Mouse (Mus musculus): ENCODE measurements around the gene Kpna2. TPM values are rescaled to one million over a fixed set of nuclear protein-coding genes. Genes with fewer than 3 reads are reported as not detected.
A peak's percentile ranks its signal among the peaks of the same experiment; 100 is the strongest.
"Not testable (repeated sequence)": the region's sequence is repeated elsewhere in the genome, so short reads cannot be mapped to it uniquely, and the experiment has no call there.

Gene Kpna2
- polyA plus RNA-seq, 1 experiment = 150 TPM

DNA sequence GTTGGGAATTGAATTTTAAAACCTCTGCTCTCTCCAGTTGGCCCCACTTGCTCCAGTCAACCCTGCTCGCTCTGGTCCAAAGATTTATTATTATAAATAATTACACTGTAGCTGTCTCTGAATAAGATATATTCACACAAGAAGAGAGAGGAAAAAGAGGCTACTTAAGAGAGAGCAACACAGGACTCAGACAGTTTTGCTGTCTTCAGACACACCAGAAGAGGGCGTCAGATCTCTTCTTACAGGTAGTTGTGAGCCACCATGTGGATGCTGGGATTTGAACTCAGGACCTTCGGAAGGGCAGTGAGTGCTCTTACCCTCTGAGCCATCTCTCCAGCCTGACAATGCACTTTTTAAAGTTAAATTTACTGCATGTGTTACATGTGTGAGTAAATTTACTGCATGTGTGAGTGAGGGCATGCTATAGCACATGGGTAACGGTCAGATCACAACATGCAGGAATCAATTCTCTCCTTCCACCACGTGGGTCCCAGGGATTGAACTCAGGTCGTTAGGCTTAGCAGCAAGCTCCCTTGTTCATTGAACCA lies 18.1 kb upstream of the Kpna2 start:
- no peak for TF ChIP-seq POLR2A (IDR thresholded peaks at IDR 0.05; ENCODE audit: control insufficient read depth, low read depth, low read length)
- TF ChIP-seq CTCF (IDR thresholded peaks at IDR 0.05; ENCODE audit: control insufficient read depth, insufficient read depth, insufficient replicate concordance, low read depth, low read length) = no peak
- no peak overlapping the region for H3K27ac ChIP-seq (ENCODE audit: control insufficient read depth, insufficient read depth, low read depth, low read length)
- H3K36me3 ChIP-seq (ENCODE audit: control insufficient read depth, insufficient read depth, low read length) = no peaks in the 10 kb centered on the region
- H3K27me3 ChIP-seq (ENCODE audit: control insufficient read depth, insufficient read depth, low read length) = no peaks in the 10 kb centered on the region
- no peak overlapping the region for H3K4me3 ChIP-seq (ENCODE audit: control insufficient read depth, low read depth, low read length)
- peaks cover 7% of the 10 kb centered on the region for H3K4me1 ChIP-seq (ENCODE audit: control insufficient read depth, insufficient read depth, low read length)

GRCm38 (mm10) chr11:107016893-107017292 lies 17.6 kb upstream of the Kpna2 start:
- TF ChIP-seq POLR2A (IDR thresholded peaks at IDR 0.05; ENCODE audit: control insufficient read depth, low read depth, low read length) (no peak), CTCF (IDR thresholded peaks at IDR 0.05; ENCODE audit: control insufficient read depth, insufficient read depth, insufficient replicate concordance, low read depth, low read length) (no peak)
- H3K4me1 ChIP-seq (ENCODE audit: control insufficient read depth, insufficient read depth, low read length) = peaks cover 10% of the 10 kb centered on the region
- no peaks in the 10 kb centered on the region for H3K27me3 ChIP-seq (ENCODE audit: control insufficient read depth, insufficient read depth, low read length)
- no peak overlapping the region for H3K4me3 ChIP-seq (ENCODE audit: control insufficient read depth, low read depth, low read length)
- no peaks in the 10 kb centered on the region for H3K36me3 ChIP-seq (ENCODE audit: control insufficient read depth, insufficient read depth, low read length)
- no peak overlapping the region for H3K27ac ChIP-seq (ENCODE audit: control insufficient read depth, insufficient read depth, low read depth, low read length)

DNA sequence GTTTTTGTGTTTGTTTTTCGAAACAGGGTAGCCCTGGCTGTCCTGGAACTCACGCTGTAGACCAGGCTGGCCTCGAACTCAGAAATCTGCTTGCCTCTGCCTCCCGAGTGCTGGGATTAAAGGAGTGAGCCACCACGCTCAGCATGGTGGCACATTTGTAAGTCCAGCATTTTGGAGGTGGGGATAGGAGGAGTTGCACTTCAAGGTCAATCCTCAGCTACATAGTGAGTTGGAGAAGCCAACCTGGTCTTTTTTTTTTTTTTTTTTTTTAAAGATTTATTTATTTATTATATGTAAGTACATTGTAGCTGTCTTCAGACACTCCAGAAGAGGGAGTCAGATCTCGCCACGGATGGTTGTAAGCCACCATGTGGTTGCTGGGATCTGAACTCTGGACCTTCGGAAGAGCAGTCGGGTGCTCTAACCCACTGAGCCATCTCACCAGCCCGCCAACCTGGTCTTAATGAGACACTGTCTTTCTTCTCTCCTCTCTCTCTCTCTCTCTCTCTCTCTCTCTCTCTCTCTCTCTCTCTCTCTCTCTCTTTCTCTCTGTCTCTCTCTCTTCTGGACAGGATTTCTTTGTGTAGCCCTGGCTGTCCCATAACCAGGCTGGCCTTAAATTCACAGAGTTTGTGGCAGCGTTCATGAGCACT lies 16.3 kb upstream of the Kpna2 start:
- H3K27me3 ChIP-seq (ENCODE audit: control insufficient read depth, insufficient read depth, low read length); H3K4me3 ChIP-seq (ENCODE audit: control insufficient read depth, low read depth, low read length); H3K36me3 ChIP-seq (ENCODE audit: control insufficient read depth, insufficient read depth, low read length); H3K27ac ChIP-seq (ENCODE audit: control insufficient read depth, insufficient read depth, low read depth, low read length): not testable (repeated sequence)
- peaks cover 16% of the 10 kb centered on the region for H3K4me1 ChIP-seq (ENCODE audit: control insufficient read depth, insufficient read depth, low read length)

DNA sequence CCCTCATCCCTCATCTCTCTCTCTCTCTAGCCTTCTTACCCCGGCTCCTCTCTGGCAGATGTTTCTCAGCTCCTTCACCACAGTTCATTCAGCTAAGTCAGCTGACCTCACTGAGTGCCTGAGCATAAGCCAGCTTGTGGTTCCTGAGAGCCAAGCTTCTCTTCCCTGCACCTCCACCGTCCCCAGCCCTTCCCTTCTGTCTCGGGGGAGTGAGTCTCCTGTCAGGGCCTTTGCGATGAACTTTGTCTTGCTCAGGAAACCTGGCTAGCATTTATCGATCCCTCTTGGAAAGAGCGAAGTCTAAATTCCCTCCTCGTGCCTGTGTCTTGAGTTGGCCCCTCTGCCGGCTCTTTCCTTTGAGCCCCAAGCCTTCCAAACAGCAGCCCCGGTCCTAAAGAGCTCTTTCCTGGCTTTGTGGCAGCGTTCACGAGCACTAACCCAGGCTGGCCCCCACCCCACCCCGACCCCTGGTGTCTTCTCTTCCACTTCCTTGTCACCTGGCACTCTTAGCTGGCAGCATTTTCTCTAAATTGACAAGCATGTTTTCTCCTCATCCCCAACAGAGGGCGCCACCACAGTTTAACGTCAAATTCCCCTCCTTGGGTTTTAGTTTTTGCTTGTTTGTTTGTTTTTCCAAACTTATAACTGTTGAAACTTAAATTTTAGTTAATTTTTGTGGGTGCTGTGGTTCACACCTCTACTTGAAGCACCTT lies 15.4 kb upstream of the Kpna2 start:
- H3K4me3 ChIP-seq (ENCODE audit: control insufficient read depth, low read depth, low read length) = peak overlapping the region; percentile 35
- H3K27me3 ChIP-seq (ENCODE audit: control insufficient read depth, insufficient read depth, low read length) = no peaks in the 10 kb centered on the region
- TF ChIP-seq CTCF (IDR thresholded peaks at IDR 0.05; ENCODE audit: control insufficient read depth, insufficient read depth, insufficient replicate concordance, low read depth, low read length) (no peak), POLR2A (IDR thresholded peaks at IDR 0.05; ENCODE audit: control insufficient read depth, low read depth, low read length) (no peak)
- H3K27ac ChIP-seq (ENCODE audit: control insufficient read depth, insufficient read depth, low read depth, low read length) = no peak overlapping the region
- peaks cover 16% of the 10 kb centered on the region for H3K4me1 ChIP-seq (ENCODE audit: control insufficient read depth, insufficient read depth, low read length)
- H3K36me3 ChIP-seq (ENCODE audit: control insufficient read depth, insufficient read depth, low read length) = no peaks in the 10 kb centered on the region

DNA sequence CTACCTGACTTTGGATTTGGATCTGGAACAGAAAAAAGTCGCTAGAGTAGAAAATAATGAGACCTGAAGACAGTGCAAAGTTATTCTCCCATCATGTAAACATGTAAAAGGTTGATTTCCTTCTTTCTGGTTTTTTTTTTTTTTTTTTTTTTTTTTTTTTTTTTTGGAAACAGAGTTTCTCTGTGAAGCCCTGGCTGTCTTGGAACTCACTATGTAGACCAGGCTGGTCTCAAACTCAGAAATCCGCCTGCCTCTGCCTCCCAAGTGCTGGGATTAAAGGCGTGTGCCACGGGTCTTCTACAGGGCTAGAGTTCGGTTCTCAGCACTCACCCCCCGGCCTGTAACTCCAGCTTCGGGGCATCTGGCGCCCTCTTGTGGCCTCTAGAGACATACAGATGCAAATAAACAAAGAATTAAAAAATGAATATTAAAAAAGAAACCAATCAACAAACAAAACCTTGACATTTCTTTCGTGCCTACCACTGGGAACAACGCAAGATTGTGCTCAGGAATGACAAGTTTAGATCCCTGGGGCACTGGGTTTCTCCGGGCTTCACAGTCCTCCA lies 14.8 kb upstream of the Kpna2 start:
- TF ChIP-seq CTCF (IDR thresholded peaks at IDR 0.05; ENCODE audit: control insufficient read depth, insufficient read depth, insufficient replicate concordance, low read depth, low read length) (peak; percentile 35; the same call in 1 of the 2 replicates), POLR2A (IDR thresholded peaks at IDR 0.05; ENCODE audit: control insufficient read depth, low read depth, low read length) (no peak)
- H3K27me3 ChIP-seq (ENCODE audit: control insufficient read depth, insufficient read depth, low read length) = no peaks in the 10 kb centered on the region
- H3K27ac ChIP-seq (ENCODE audit: control insufficient read depth, insufficient read depth, low read depth, low read length) = no peak overlapping the region
- no peaks in the 10 kb centered on the region for H3K36me3 ChIP-seq (ENCODE audit: control insufficient read depth, insufficient read depth, low read length)
- H3K4me3 ChIP-seq (ENCODE audit: control insufficient read depth, low read depth, low read length) = peak overlapping the region; percentile 35
- peaks cover 16% of the 10 kb centered on the region for H3K4me1 ChIP-seq (ENCODE audit: control insufficient read depth, insufficient read depth, low read length)

GRCm38 (mm10) chr11:107012324-107013017 lies 13.1 kb upstream of the Kpna2 start:
- TF ChIP-seq CTCF (IDR thresholded peaks at IDR 0.05; ENCODE audit: control insufficient read depth, insufficient read depth, insufficient replicate concordance, low read depth, low read length) (0 out of 2 replicates have a peak, but pooled peaks have one; percentile 9), POLR2A (IDR thresholded peaks at IDR 0.05; ENCODE audit: control insufficient read depth, low read depth, low read length) (peak; percentile 98)
- no peaks in the 10 kb centered on the region for H3K36me3 ChIP-seq (ENCODE audit: control insufficient read depth, insufficient read depth, low read length)
- peak overlapping the region; percentile 99 for H3K27ac ChIP-seq (ENCODE audit: control insufficient read depth, insufficient read depth, low read depth, low read length)

More at GRCm38 (mm10) chr11:107012324-107013017, 13.1 kb upstream of the Kpna2 start:
- Histone ChIP-seq H3K27me3 (ENCODE audit: control insufficient read depth, insufficient read depth, low read length) (no peaks in the 10 kb centered on the region), H3K4me1 (ENCODE audit: control insufficient read depth, insufficient read depth, low read length) (peaks cover 13% of the 10 kb centered on the region), H3K4me3 (ENCODE audit: control insufficient read depth, low read depth, low read length) (peak overlapping the region; percentile 98)
